Mouse (Mus musculus): ENCODE measurements around the gene Tmem151a. TPM values are rescaled to one million over a fixed set of nuclear protein-coding genes. Genes with fewer than 3 reads are reported as not detected.

The Tmem151a gene
- total and polyA plus RNA-seq, 3 experiments: not detected

GRCm38 (mm10) chr19:5067867-5068569 lies 17.3 kb downstream of the Tmem151a start, which contains the start of gene Cd248:
Gene Cd248, plus strand, starts transcription at chr19:5068078.
- DNase-seq (ENCODE audit: extremely low read depth): no peak
- Histone ChIP-seq H3K9ac (ENCODE audit: insufficient read depth, low read depth) (no peak within 1 kb of the TSS), H3K36me3 (replicated peaks in 1 of 2; ENCODE audit: control insufficient read depth in 1 of 2, insufficient read depth in 1 of 2, low read length in 1 of 2) (no peaks in the 10 kb centered on the region), H3K9me3 (replicated peaks; ENCODE audit: low read length) (no peaks in the 10 kb centered on the region), H3K4me1 (ENCODE audit: control insufficient read depth in 1 of 2, insufficient read depth in 2 of 2) (peaks cover 3 to 15% of the 10 kb centered on the region in 2 experiments; a peak in 3 of 4 replicates), H3K79me2 (replicated peaks; ENCODE audit: control insufficient read depth, extremely low read depth, insufficient read depth, poor library complexity, severe bottlenecking) (no peaks in the 10 kb centered on the region), H3K27me3 (replicated peaks) (peaks cover 81% of the 10 kb centered on the region), H3K4me2 (ENCODE audit: insufficient read depth, low read depth, poor library complexity, severe bottlenecking) (no peak within 1 kb of the TSS), H3K27ac (ENCODE audit: insufficient read depth, low read depth) (no peak within 1 kb of the TSS), H3K4me3 (replicated peaks in 1 of 3; ENCODE audit: low read depth in 2 of 3, low read length in 2 of 3, poor library complexity in 1 of 3) (no peak within 1 kb of the TSS)
- in situ Hi-C loops (cut with MboI; ENCODE audit: low pct_ligation_motif_present, low pct_unique_long_range_greater_than_20kb, low sequenced_read_pairs) (no loop called here), dilution Hi-C loops (cut with MboI; ENCODE audit: extremely low pct_ligation_motif_present, extremely low pct_unique_long_range_greater_than_20kb, low sequenced_read_pairs) (no loop called here)
- no peak for TF ChIP-seq RAD21 (IDR thresholded peaks at IDR 0.05; ENCODE audit: low read depth, low read length)
- TF ChIP-seq BHLHE40 (IDR thresholded peaks at IDR 0.05; ENCODE audit: low read depth, low read length): no peak
- no peak for TF ChIP-seq CHD1 (IDR thresholded peaks at IDR 0.05; ENCODE audit: low read depth, low read length)

DNA sequence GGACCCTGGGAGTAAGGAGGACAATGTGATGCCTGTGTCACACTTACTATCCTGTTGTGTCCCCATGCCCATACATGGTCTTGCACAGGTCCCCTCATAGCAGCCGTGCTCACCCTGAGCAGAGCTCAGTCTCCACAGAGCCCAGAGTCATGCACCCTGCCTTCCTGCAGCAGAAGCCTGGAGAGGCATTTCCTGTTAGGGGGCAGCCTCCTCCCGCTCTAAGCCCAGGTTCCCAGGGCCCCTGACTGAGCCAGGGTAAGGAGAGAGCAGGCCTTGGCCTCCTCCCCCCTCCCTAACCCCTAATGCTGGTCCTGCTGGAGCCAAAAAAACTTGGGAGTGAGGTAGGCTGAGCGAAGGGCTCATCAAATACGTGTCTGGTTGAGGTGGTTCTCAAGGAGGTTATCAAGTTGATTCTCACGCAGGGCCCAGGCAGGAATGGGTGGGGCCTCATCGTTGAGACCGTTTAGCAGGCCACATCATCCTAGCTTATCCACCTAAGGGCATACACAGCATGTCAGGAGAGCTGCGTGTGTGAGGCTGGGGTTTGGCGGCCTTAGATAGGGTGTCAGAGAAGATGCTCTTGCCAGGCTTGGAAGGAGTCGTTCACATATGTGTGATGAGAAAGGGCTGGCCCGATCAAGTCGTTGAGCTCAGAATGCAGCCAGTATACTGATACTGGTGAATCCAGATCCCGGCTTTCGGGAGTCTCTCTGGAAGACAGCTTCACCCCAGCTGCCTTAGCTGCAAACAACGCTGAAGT lies 18.1 kb downstream of the Tmem151a start:
- TF ChIP-seq EP300 (IDR thresholded peaks at IDR 0.05; ENCODE audit: low read length) (no peak), MAFK (IDR thresholded peaks at IDR 0.05; ENCODE audit: insufficient replicate concordance, low read length) (no peak), IRF4 (IDR thresholded peaks at IDR 0.05; ENCODE audit: low read depth, low read length) (no peak), BHLHE40 (IDR thresholded peaks at IDR 0.05; ENCODE audit: low read depth, low read length) (no peak)
- Histone ChIP-seq H3K9ac (ENCODE audit: insufficient read depth, low read depth) (no peak overlapping the region), H3K36me3 (replicated peaks in 1 of 2; ENCODE audit: control insufficient read depth in 1 of 2, insufficient read depth in 1 of 2, low read length in 1 of 2) (no peaks in the 10 kb centered on the region), H3K79me2 (replicated peaks; ENCODE audit: control insufficient read depth, extremely low read depth, insufficient read depth, poor library complexity, severe bottlenecking) (no peaks in the 10 kb centered on the region), H3K9me3 (replicated peaks; ENCODE audit: low read length) (no peaks in the 10 kb centered on the region), H3K27ac (ENCODE audit: insufficient read depth, low read depth) (no peak overlapping the region), H3K27me3 (replicated peaks) (peaks cover 85% of the 10 kb centered on the region), H3K4me3 (replicated peaks in 1 of 3; ENCODE audit: low read depth in 2 of 3, low read length in 2 of 3, poor library complexity in 1 of 3) (no peak overlapping the region), H3K4me1 (ENCODE audit: control insufficient read depth in 1 of 2, insufficient read depth in 2 of 2) (peaks cover 0 to 7% of the 10 kb centered on the region in 2 experiments; a peak in 3 of 4 replicates), H3K4me2 (ENCODE audit: insufficient read depth, low read depth, poor library complexity, severe bottlenecking) (no peak overlapping the region)
- dilution Hi-C loops (cut with MboI; ENCODE audit: extremely low pct_ligation_motif_present, extremely low pct_unique_long_range_greater_than_20kb, low sequenced_read_pairs) (no loop called here), in situ Hi-C loops (cut with MboI; ENCODE audit: low pct_ligation_motif_present, low pct_unique_long_range_greater_than_20kb, low sequenced_read_pairs) (no loop called here)
- DNase-seq (ENCODE audit: extremely low read depth): no peak

GRCm38 (mm10) chr19:5065104-5065503 lies 20.2 kb downstream of the Tmem151a start:
- no peaks in the 10 kb centered on the region for H3K79me2 ChIP-seq (replicated peaks; ENCODE audit: control insufficient read depth, extremely low read depth, insufficient read depth, poor library complexity, severe bottlenecking)
- no peaks in the 10 kb centered on the region for H3K9me3 ChIP-seq (replicated peaks; ENCODE audit: low read length)

More at GRCm38 (mm10) chr19:5065104-5065503, 20.2 kb downstream of the Tmem151a start:
- no peaks in the 10 kb centered on the region for H3K36me3 ChIP-seq (replicated peaks in 1 of 2; ENCODE audit: control insufficient read depth in 1 of 2, insufficient read depth in 1 of 2, low read length in 1 of 2)
- H3K4me3 ChIP-seq (replicated peaks in 1 of 3; ENCODE audit: low read depth in 2 of 3, low read length in 2 of 3, poor library complexity in 1 of 3): no peak overlapping the region
- DNase-seq (ENCODE audit: extremely low read depth): no peak
- TF ChIP-seq JUN (IDR thresholded peaks at IDR 0.05; ENCODE audit: insufficient read depth, low read depth, low read length): no peak
- TF ChIP-seq MYC (IDR thresholded peaks at IDR 0.05; ENCODE audit: low read depth, low read length): no peak
- no peak for TF ChIP-seq MAX (IDR thresholded peaks at IDR 0.05; ENCODE audit: low read length)
- no peak for TF ChIP-seq MAFK (IDR thresholded peaks at IDR 0.05; ENCODE audit: insufficient replicate concordance, low read length)
- no peak overlapping the region for H3K9ac ChIP-seq (ENCODE audit: insufficient read depth, low read depth)
- H3K27me3 ChIP-seq (replicated peaks): peaks cover 78% of the 10 kb centered on the region
- in situ Hi-C loops (cut with MboI; ENCODE audit: low pct_ligation_motif_present, low pct_unique_long_range_greater_than_20kb, low sequenced_read_pairs): no loop called here
- H3K27ac ChIP-seq (ENCODE audit: insufficient read depth, low read depth): no peak overlapping the region
- no peak overlapping the region for H3K4me2 ChIP-seq (ENCODE audit: insufficient read depth, low read depth, poor library complexity, severe bottlenecking)
- dilution Hi-C loops (cut with MboI; ENCODE audit: extremely low pct_ligation_motif_present, extremely low pct_unique_long_range_greater_than_20kb, low sequenced_read_pairs): no loop called here
- H3K4me1 ChIP-seq (ENCODE audit: control insufficient read depth in 1 of 2, insufficient read depth in 2 of 2): no peaks in the 10 kb centered on the region; a peak in 1 of 4 replicates
